ENCODE assay signal across 11 mouse cellular contexts in genomic region chr4:155282231-155282630, GRCm38 (mm10). TPM values are rescaled to one million over a fixed set of nuclear protein-coding genes. Genes with fewer than 3 reads are reported as not detected.
DNase-seq lines count a peak whose midpoint lies in the region; ATAC-seq lines count a peak whose summit lies in the region.
"Had no signal": no experiment of that assay in that cellular context is flagged by ENCODE, and none has a peak within 500 bp of the region (broad histone marks: within the 10 kb centered on the region; RNA-seq: fewer than 3 reads in every experiment).

No protein-coding gene starts in this region.

- H3K4me1 ChIP-seq in forebrain, embryonic 12.5 days: peaks cover 28% of the 10 kb centered on the region
- H3K4me1 ChIP-seq in forebrain, embryonic 13.5 days: peaks cover 23% of the 10 kb centered on the region
- H3K4me1 ChIP-seq in kidney, embryonic 16.5 days (ENCODE audit: insufficient read depth, low read length): peaks cover 44% of the 10 kb centered on the region
- H3K4me1 ChIP-seq in intestine, embryonic 16.5 days (ENCODE audit: control insufficient read depth, insufficient read depth, low read length): peaks cover 33% of the 10 kb centered on the region
- H3K4me1 ChIP-seq: liver, embryonic 12.5 days had no signal

- no peak for ATAC-seq in forebrain, embryonic 12.5 days (ENCODE audit: low FRiP score)
- ATAC-seq in forebrain, embryonic 13.5 days: no peak
- ATAC-seq in kidney, embryonic 16.5 days (ENCODE audit: low FRiP score, low TSS enrichment): no peak
- ATAC-seq in intestine, embryonic 16.5 days: no peak
- ATAC-seq: liver, embryonic 12.5 days had no signal

- no peak overlapping the region for H3K4me2 ChIP-seq in forebrain, embryonic 12.5 days
- H3K4me2 ChIP-seq in forebrain, embryonic 13.5 days: no peak overlapping the region
- no peak overlapping the region for H3K4me2 ChIP-seq in kidney, embryonic 16.5 days (replicated peaks; ENCODE audit: low read depth, low read length)
- H3K4me2 ChIP-seq in intestine, embryonic 16.5 days (ENCODE audit: low read depth, low read length): no peak overlapping the region
- H3K4me2 ChIP-seq: liver, embryonic 12.5 days had no signal

- no peak for DNase-seq in kidney, postnatal 14 days
- peak; percentile 49 for DNase-seq in 3T3-L1 (ENCODE audit: low read depth, low spot score)
- DNase-seq in B cell, adult 2 months: no peak
- no peak for DNase-seq in c-Kit-positive CD71-positive TER-119-positive erythroid progenitor cells, embryonic 14.5 days (ENCODE audit: low spot score)
- DNase-seq: embryo, embryonic 11 days had no signal

- no peaks in the 10 kb centered on the region; the same call in 1 of the 2 replicates for H3K27me3 ChIP-seq in forebrain, embryonic 12.5 days
- no peaks in the 10 kb centered on the region for H3K27me3 ChIP-seq in forebrain, embryonic 13.5 days
- no peaks in the 10 kb centered on the region for H3K27me3 ChIP-seq in kidney, embryonic 16.5 days (ENCODE audit: insufficient read depth, low read length)
- H3K27me3 ChIP-seq in intestine, embryonic 16.5 days (replicated peaks; ENCODE audit: control insufficient read depth, insufficient read depth, low read length): no peaks in the 10 kb centered on the region
- H3K27me3 ChIP-seq: neural tube, embryonic 15.5 days had no signal

- H3K36me3 ChIP-seq in forebrain, embryonic 12.5 days (replicated peaks): no peaks in the 10 kb centered on the region
- H3K36me3 ChIP-seq in forebrain, embryonic 13.5 days (ENCODE audit: poor library complexity, severe bottlenecking): no peaks in the 10 kb centered on the region
- H3K36me3 ChIP-seq in kidney, embryonic 16.5 days (ENCODE audit: insufficient read depth, low read length): no peaks in the 10 kb centered on the region
- H3K36me3 ChIP-seq in intestine, embryonic 16.5 days (ENCODE audit: control insufficient read depth, insufficient read depth, low read length): no peaks in the 10 kb centered on the region
- H3K36me3 ChIP-seq: liver, embryonic 12.5 days had no signal

- 56% methylated on average over 6 of the region's 6 CpGs for WGBS in forebrain, embryonic 12.5 days
- 62% methylated on average over 6 of the region's 6 CpGs for whole genome bisulfite sequencing in forebrain, embryonic 13.5 days
- WGBS in kidney, embryonic 16.5 days: 27% methylated on average over 6 of the region's 6 CpGs
- WGBS in intestine, embryonic 16.5 days: 48% methylated on average over 6 of the region's 6 CpGs

- H3K4me3 ChIP-seq in forebrain, embryonic 12.5 days (replicated peaks): no peak overlapping the region
- no peak overlapping the region for H3K4me3 ChIP-seq in forebrain, embryonic 13.5 days
- no peak overlapping the region for H3K4me3 ChIP-seq in kidney, embryonic 16.5 days (ENCODE audit: low read length)
- H3K4me3 ChIP-seq in intestine, embryonic 16.5 days (ENCODE audit: low read length): no peak overlapping the region
- H3K4me3 ChIP-seq: liver, embryonic 12.5 days; neural tube, embryonic 15.5 days had no signal

- H3K27ac ChIP-seq in forebrain, embryonic 12.5 days: 0 out of 2 replicates have a peak overlapping the region, but pooled peaks have one; percentile 13
- H3K27ac ChIP-seq in forebrain, embryonic 13.5 days: no peak overlapping the region
- peak overlapping the region; percentile 82 for H3K27ac ChIP-seq in kidney, embryonic 16.5 days (ENCODE audit: low read length)
- H3K27ac ChIP-seq in intestine, embryonic 16.5 days (ENCODE audit: low read length): peak overlapping the region; percentile 62
- H3K27ac ChIP-seq: liver, embryonic 12.5 days had no signal

- H3K9ac ChIP-seq in forebrain, embryonic 12.5 days: no peak overlapping the region
- H3K9ac ChIP-seq in forebrain, embryonic 13.5 days: no peak overlapping the region
- peak overlapping the region; percentile 17; the same call in 1 of the 2 replicates for H3K9ac ChIP-seq in kidney, embryonic 16.5 days (replicated peaks; ENCODE audit: low read length)
- H3K9ac ChIP-seq in intestine, embryonic 16.5 days (ENCODE audit: low read depth, low read length): 0 out of 2 replicates have a peak overlapping the region, but pooled peaks have one; percentile 17
- H3K9ac ChIP-seq: liver, embryonic 12.5 days; neural tube, embryonic 15.5 days had no signal

- no peaks in the 10 kb centered on the region for H3K9me3 ChIP-seq in forebrain, embryonic 12.5 days
- H3K9me3 ChIP-seq in forebrain, embryonic 13.5 days (replicated peaks): no peaks in the 10 kb centered on the region
- no peaks in the 10 kb centered on the region for H3K9me3 ChIP-seq in kidney, embryonic 16.5 days (ENCODE audit: low read length)
- H3K9me3 ChIP-seq in intestine, embryonic 16.5 days (ENCODE audit: control insufficient read depth, low read length): no peaks in the 10 kb centered on the region
- H3K9me3 ChIP-seq: liver, embryonic 12.5 days; neural tube, embryonic 15.5 days had no signal

RNA-seq across cellular contexts. Expression of gene Faap20, which starts 32.6 kb away (rescaled TPM):
- polyA plus RNA-seq in forebrain, embryonic 12.5 days (2016; fragmentation: Nextera tagmentation; extraction: Ambion mirVana): 96.4 and 96.9 TPM in 2 replicates
- 90.3 and 93.2 TPM in 2 replicates for polyA plus RNA-seq in forebrain, embryonic 13.5 days (2015; fragmentation: Nextera tagmentation; extraction: Ambion mirVana)
- polyA plus RNA-seq in kidney, embryonic 16.5 days (2015; fragmentation: Nextera tagmentation; extraction: Ambion mirVana): 77.4 and 77.8 TPM in 2 replicates
- 60.3 and 70.4 TPM in 2 replicates for polyA plus RNA-seq in intestine, embryonic 16.5 days (2015; fragmentation: Nextera tagmentation; extraction: Ambion mirVana)

RNA-seq across cellular contexts. Expression of gene Ski, which starts 59.8 kb away (rescaled TPM):
- polyA plus RNA-seq in forebrain, embryonic 12.5 days (2016; fragmentation: Nextera tagmentation; extraction: Ambion mirVana): 12.3 and 14.2 TPM in 2 replicates
- 11.3 and 12.0 TPM in 2 replicates for polyA plus RNA-seq in forebrain, embryonic 13.5 days (2015; fragmentation: Nextera tagmentation; extraction: Ambion mirVana)
- polyA plus RNA-seq in kidney, embryonic 16.5 days (2015; fragmentation: Nextera tagmentation; extraction: Ambion mirVana): 14.5 and 15.9 TPM in 2 replicates
- polyA plus RNA-seq in intestine, embryonic 16.5 days (2015; fragmentation: Nextera tagmentation; extraction: Ambion mirVana): 11.4 and 11.7 TPM in 2 replicates

Comparison
In these comparisons a context has a peak if more than half of its experiments do, and no peak if none do; other contexts are left out.
1. H3K9ac ChIP-seq: peak in kidney, embryonic 16.5 days (single experiment) and intestine, embryonic 16.5 days (single experiment); none in forebrain, embryonic 12.5 days (single experiment) and forebrain, embryonic 13.5 days (single experiment).